Mouse (Mus musculus) induced T-regulatory cell, adult 2 months (primary cell): ENCODE data around the gene 1700080E11Rik.
"Not testable (repeated sequence)": the region's sequence is repeated elsewhere in the genome, so short reads cannot be mapped to it uniquely, and the experiment has no call there.

Source experiments
- DNase-seq: peaks from one replicate; pipeline ENCODE4 v3.0.0-alpha.2; 2012; ENCODE audit warnings: low read depth

1700080E11Rik gene

GRCm38 (mm10) chr9:105144992-105145391, at the start of gene 1700080E11Rik:
Gene 1700080E11Rik, minus strand, starts transcription at chr9:105145092.
- DNase-seq = no peak

DNA sequence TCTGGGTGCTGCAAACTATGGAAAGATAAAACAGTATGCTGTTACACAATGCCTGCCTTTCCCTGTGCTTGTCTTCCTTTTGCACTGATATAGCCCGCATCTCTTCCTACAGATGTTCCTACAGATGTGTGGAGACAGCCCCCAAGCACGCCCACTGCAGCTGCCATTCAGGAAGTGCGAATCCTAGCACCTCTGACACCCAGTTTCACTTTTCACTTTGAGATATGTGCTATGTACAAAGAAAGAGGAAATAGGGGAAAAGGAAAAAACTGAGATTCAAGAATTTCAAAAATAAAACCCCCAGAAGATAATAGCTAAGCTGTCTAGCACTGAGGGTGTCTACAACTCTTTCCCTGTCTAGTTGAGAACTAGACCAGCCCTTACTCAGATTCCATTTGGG, 41.8 kb upstream of the 1700080E11Rik start:
- DNase-seq = no peak

GRCm38 (mm10) chr9:105182392-105182791, 37.5 kb upstream of the 1700080E11Rik start:
- DNase-seq = no peak

DNA sequence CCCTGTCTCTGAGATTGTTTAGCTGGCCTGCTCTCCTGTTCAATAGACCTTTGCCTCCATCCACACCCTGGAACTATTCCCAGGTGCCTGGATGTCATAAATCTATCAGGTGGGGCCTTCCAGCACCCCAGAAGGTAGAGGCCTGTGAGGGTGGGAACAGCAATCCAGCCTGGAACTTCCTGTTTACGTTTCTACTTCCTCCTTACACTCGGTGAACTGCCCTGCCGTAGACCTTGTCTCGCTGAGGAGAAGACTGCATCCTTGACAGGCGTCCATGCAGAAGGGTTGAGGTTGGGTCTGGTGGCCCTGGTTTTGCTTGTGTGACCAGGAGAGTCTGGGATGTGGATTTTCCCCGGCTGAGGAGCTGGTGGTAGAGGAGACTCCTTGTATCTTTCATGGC, 5.7 kb downstream of the 1700080E11Rik start:
- DNase-seq = no peak

DNA sequence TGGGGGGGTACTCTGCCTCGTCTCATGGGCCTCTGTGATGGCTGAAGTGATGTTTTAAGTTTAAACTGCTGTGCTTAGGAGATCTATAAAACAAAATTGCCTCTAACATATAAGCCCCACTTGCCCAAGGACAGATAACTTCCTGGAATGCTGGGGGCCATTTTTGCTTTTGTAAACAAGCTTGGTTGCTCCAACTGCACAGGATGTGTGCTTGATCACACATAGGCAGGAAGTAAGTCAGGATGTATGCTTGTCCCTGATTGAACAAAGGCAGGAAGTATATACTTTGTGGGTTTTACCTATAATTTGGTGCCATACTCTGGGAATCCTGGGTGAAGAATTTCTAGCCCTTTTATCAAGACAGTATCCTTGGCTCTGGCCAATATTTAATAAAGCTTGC, 8.5 kb downstream of the 1700080E11Rik start:
- no peak for DNase-seq

DNA sequence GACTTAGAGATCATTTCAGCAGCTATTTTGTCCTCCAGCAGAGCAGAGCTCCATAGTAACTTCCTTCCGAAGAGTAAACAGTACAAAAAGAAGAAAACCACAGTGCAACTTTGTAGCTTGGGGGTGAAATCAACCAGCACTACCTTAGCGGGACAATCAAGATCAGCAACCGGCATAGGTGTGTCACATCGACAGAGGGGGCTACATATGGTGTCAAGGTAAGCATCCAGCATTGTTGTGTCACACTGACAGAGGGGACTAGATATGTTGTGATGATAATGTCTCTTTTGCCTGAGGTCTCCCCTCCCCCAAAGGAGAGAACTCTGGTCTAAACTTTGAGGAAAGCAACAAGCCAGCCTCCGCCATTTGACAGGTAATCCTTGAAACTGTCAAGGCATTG, 10.4 kb downstream of the 1700080E11Rik start:
- peak; percentile 20 for DNase-seq

GRCm38 (mm10) chr9:105132002-105132367, 12.9 kb downstream of the 1700080E11Rik start:
- DNase-seq = no peak

DNA sequence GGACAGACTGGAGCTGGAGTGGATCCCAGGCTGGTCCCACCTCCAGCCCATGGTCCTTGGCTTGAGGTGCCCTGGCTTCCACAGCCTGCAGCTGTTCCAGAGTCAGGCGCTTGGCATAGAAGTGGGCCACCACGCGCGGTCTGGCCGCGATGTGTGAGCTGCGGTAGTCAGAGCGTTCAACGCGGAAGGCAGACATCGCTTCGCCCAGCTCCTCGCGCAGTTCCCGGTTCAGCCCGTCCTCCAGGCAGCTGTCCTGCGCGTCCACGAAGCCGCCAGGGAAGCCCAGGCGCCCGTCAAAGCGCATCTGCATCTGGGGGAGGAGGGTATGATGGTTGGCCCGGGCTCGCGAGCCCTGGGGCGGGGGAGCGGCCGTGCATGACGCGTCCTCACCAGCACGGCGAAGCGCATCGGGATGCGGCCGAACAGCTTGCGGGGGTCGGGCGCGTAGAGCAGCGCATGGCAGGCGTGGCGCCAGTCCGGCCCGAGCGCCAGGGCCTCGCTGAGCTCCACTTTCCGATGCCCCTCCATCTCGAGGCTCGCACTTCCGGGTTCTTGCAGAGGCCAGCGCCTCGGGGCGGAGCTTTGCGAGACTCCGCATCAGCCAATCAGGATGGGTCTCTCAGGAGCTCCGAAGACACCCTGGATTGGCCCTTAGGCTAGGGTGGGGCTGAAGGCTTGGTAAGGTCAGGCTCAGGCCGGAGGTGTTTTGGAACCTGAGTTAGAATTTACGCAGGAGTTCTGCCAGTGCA, 13.5 kb downstream of the 1700080E11Rik start, which contains the start of gene Nudt16:
Nudt16 (minus strand) TSS at position 572 of the 749 bp plus-strand sequence.
- peak; percentile 95 for DNase-seq

- DNase-seq = no peak
Observed at GRCm38 (mm10) chr9:105130331-105130730, 14.6 kb downstream of the 1700080E11Rik start.

GRCm38 (mm10) chr9:105125206-105125605, 19.7 kb downstream of the 1700080E11Rik start:
- not testable (repeated sequence) for DNase-seq

- DNase-seq = no peak
Observed at GRCm38 (mm10) chr9:105103893-105104292, 41.0 kb downstream of the 1700080E11Rik start.

DNA sequence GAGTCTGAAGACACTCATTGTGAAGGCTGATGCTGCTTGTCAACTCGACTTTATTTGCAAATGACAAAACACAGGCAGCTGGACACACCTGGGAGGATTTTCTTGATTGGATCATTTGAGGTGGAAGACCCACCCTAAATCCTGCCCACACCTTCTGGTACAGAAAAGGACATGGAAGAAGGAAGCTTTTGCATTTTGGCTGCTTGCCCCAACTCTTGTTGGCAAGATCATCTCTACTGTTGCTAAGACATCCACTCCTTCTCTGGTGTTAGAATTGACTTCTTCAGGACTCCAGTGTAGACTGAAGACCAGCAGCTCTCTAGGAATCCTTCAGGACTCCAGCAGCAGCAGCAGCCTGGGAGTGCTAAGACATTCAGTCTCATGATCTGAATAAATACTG, 43.0 kb downstream of the 1700080E11Rik start:
- DNase-seq = no peak

- peak; percentile 21 for DNase-seq
Observed at GRCm38 (mm10) chr9:105100807-105101570, 43.9 kb downstream of the 1700080E11Rik start.
